Comparison of ENCODE assay signal across 17 mouse cellular contexts in the genomic region with DNA sequence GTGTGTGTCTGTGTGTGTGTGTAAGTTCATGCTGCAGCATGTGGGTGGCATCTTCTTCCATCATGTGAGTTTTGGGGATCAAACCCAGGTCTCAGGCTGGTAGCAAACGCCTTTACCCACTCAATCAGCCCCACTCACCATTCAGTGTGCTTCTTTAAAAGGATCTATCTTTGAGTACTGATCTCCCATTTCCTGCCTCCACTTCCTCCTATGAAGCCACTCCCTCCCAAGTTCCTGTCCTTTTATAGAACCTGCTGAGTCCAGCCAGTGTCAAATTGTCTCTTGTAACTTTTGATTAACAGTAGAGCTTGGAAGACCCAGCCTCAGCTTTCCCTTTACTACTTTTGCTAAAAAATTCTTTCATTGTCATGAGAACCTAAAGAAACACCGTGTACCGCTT.
"Had no signal": no experiment of that assay in that cellular context is flagged by ENCODE, and none has a peak within 500 bp of the region (broad histone marks: within the 10 kb centered on the region; RNA-seq: fewer than 3 reads in every experiment).

No protein-coding gene starts in this region.

- H3K27me3 ChIP-seq: lung, embryonic 15.5 days; midbrain, embryonic 13.5 days; midbrain, embryonic 15.5 days; neural tube, embryonic 12.5 days; stomach, embryonic 15.5 days had no signal

- H3K4me2 ChIP-seq: lung, embryonic 15.5 days; midbrain, embryonic 13.5 days; midbrain, embryonic 15.5 days; neural tube, embryonic 12.5 days; stomach, embryonic 15.5 days had no signal

- DNase-seq: liver, postnatal 0 days; lung, adult 2 months; lung, postnatal 14 days; lung, postnatal 36 days; right cerebral cortex, postnatal 14 days; thymus, adult 2 months; thymus, postnatal 25 days; thymus, postnatal 4 days had no signal

- H3K36me3 ChIP-seq: lung, embryonic 15.5 days; midbrain, embryonic 10.5 days; midbrain, embryonic 13.5 days; midbrain, embryonic 15.5 days; neural tube, embryonic 12.5 days; stomach, embryonic 15.5 days had no signal

- H3K9ac ChIP-seq: liver, postnatal 0 days; lung, embryonic 15.5 days; midbrain, embryonic 13.5 days; midbrain, embryonic 15.5 days; neural tube, embryonic 12.5 days; stomach, embryonic 15.5 days had no signal

- ATAC-seq: liver, postnatal 0 days; lung, postnatal 0 days; midbrain, embryonic 13.5 days; midbrain, embryonic 15.5 days had no signal

- H3K4me3 ChIP-seq: lung, embryonic 15.5 days; midbrain, embryonic 10.5 days; midbrain, embryonic 13.5 days; midbrain, embryonic 15.5 days; neural tube, embryonic 12.5 days; stomach, embryonic 15.5 days had no signal

- H3K9me3 ChIP-seq: lung, embryonic 15.5 days; midbrain, embryonic 10.5 days; midbrain, embryonic 13.5 days; midbrain, embryonic 15.5 days; neural tube, embryonic 12.5 days; stomach, embryonic 15.5 days had no signal

- H3K27ac ChIP-seq: lung, embryonic 15.5 days; macrophage; midbrain, embryonic 10.5 days; midbrain, embryonic 13.5 days; midbrain, embryonic 15.5 days; neural tube, embryonic 12.5 days; stomach, embryonic 15.5 days; stomach, postnatal 0 days had no signal

- H3K4me1 ChIP-seq: lung, embryonic 15.5 days; midbrain, embryonic 10.5 days; midbrain, embryonic 13.5 days; midbrain, embryonic 15.5 days; neural tube, embryonic 12.5 days; stomach, embryonic 15.5 days had no signal
